Mouse (Mus musculus): ENCODE results near the gene Fam122c. TPM values are rescaled to one million over a fixed set of nuclear protein-coding genes. Genes with fewer than 3 reads are reported as not detected.

The Fam122c gene
- total RNA-seq, 4 experiments from 2014 or later: not detected

- peak in 1 of 2 experiments; percentile 2 for DNase-seq (ENCODE audit: low spot score in 2 of 2)
Observed at GRCm38 (mm10) chrX:53369534-53370365, 96.5 kb downstream of the Fam122c start.

- peak; percentile 72 for DNase-seq (ENCODE audit: low spot score in 2 of 2)
Observed at GRCm38 (mm10) chrX:53370366-53370740, 97.1 kb downstream of the Fam122c start, which contains the start of gene Mospd1. Gene Mospd1, minus strand, starts transcription at chrX:53370502.

Other genes with a start within 250 kb of the Fam122c start
- not detected for gene Plac1, start 33.3 kb upstream of the Fam122c start, total RNA-seq (2022)
- gene Fam122b, start 3.6 kb upstream of the Fam122c start, total RNA-seq (2022): 1 to 10 TPM; 3.5 to 4.5 (median 3.6) TPM
- gene Mospd1, start 97.1 kb downstream of the Fam122c start, total RNA-seq (2022): 10 to 100 TPM in 3 of 4 experiments, 1 to 10 TPM in 1; 9.4 to 13.8 (median 11.5) TPM
- not detected for gene Etd, start 161.5 kb downstream of the Fam122c start, total RNA-seq (2022)

Data from layer of hippocampus, adult 8-10 months (tissue).